Mouse (Mus musculus): ENCODE measurements around the gene Slc12a7. TPM values are rescaled to one million over a fixed set of nuclear protein-coding genes. Genes with fewer than 3 reads are reported as not detected.

Gene Slc12a7
- polyA plus RNA-seq, 1 experiment from 2014 or later = 18.4 TPM

- under 1% methylated on average over 60 of the region's 65 CpGs for WGBS
- peaks cover 13% of the 10 kb centered on the region; the same call in 1 of the 2 replicates for H3K27me3 ChIP-seq
- peaks cover 23% of the 10 kb centered on the region for H3K4me1 ChIP-seq
- H3K4me2 ChIP-seq (replicated peaks) = peak overlapping the region; percentile 80
- peak overlapping the region; percentile 48 for H3K27ac ChIP-seq (replicated peaks)
- peak overlapping the region; percentile 71 for H3K9ac ChIP-seq
- H3K4me3 ChIP-seq (replicated peaks) = peak overlapping the region; percentile 70
- peaks cover 3% of the 10 kb centered on the region; the same call in 1 of the 2 replicates for H3K36me3 ChIP-seq
- ATAC-seq (ENCODE audit: insufficient number of reproducible peaks, low FRiP score, low TSS enrichment, low read depth) = peak; percentile 47; the same call in 1 of the 2 replicates
- H3K9me3 ChIP-seq (replicated peaks) = no peaks in the 10 kb centered on the region
Measured at GRCm38 (mm10) chr13:73846589-73847464, 113.9 kb downstream of the Slc12a7 start.

DNA sequence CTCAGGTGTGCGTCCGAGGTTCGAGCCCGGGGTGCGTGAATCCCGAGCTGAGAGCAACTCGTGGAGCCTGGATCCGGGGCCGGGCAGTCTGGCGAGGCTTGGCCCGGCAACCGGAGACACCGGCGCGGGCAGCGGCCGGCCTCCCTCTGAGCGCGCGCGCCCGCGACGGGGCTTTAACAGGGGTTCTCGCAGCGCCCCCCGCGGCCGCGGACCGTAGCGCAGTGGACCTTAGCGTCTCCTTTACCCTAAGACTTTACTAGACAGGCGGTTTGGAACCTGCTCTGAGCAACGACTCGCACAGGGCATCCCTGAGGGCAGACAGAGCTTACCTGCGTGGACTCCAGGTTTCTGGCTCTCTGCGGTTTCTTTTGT lies 114.6 kb downstream of the Slc12a7 start, which contains the start of gene Nkd2:
Gene Nkd2 (minus strand): TSS at position 167 of the 372 bp plus-strand sequence.
- Histone ChIP-seq H3K4me3 (replicated peaks) (peak within 1 kb of the TSS; percentile 70), H3K4me2 (replicated peaks) (peak within 1 kb of the TSS; percentile 80), H3K36me3 (peaks cover 3% of the 10 kb centered on the region; the same call in 1 of the 2 replicates), H3K27ac (replicated peaks) (peak within 1 kb of the TSS; percentile 48), H3K9ac (peak within 1 kb of the TSS; percentile 71), H3K9me3 (replicated peaks) (no peaks in the 10 kb centered on the region), H3K4me1 (peaks cover 23% of the 10 kb centered on the region), H3K27me3 (peaks cover 13% of the 10 kb centered on the region; the same call in 1 of the 2 replicates)
- peak; percentile 75; the same call in 1 of the 2 replicates for ATAC-seq (ENCODE audit: insufficient number of reproducible peaks, low FRiP score, low TSS enrichment, low read depth)
- WGBS = under 1% methylated on average over 38 of the region's 38 CpGs

Other genes with a start within 250 kb of the Slc12a7 start
- gene Slc6a3, start 196.3 kb upstream of the Slc12a7 start, polyA plus RNA-seq (2015; fragmentation: Nextera tagmentation; extraction: Ambion mirVana) = 0.08 and 0.17 TPM in 2 replicates
- gene Clptm1l, start 129.1 kb upstream of the Slc12a7 start, polyA plus RNA-seq (2015; fragmentation: Nextera tagmentation; extraction: Ambion mirVana) = 137 and 141 TPM in 2 replicates
- 4.6 and 4.9 TPM in 2 replicates for gene Tert, start 106.2 kb upstream of the Slc12a7 start, polyA plus RNA-seq (2015; fragmentation: Nextera tagmentation; extraction: Ambion mirVana)
- gene Slc6a18, start 55.1 kb upstream of the Slc12a7 start, polyA plus RNA-seq (2015; fragmentation: Nextera tagmentation; extraction: Ambion mirVana) = not detected in 2 replicates
- 0.25 and 0.62 TPM in 2 replicates for gene Slc6a19, start 28.2 kb upstream of the Slc12a7 start, polyA plus RNA-seq (2015; fragmentation: Nextera tagmentation; extraction: Ambion mirVana)
- 40.2 and 42.1 TPM in 2 replicates for gene Nkd2, start 114.5 kb downstream of the Slc12a7 start, polyA plus RNA-seq (2015; fragmentation: Nextera tagmentation; extraction: Ambion mirVana)
- gene Trip13, start 204.7 kb downstream of the Slc12a7 start, polyA plus RNA-seq (2015; fragmentation: Nextera tagmentation; extraction: Ambion mirVana) = 26.2 and 28.2 TPM in 2 replicates
- 48.2 and 53.4 TPM in 2 replicates for gene Brd9, start 204.7 kb downstream of the Slc12a7 start, polyA plus RNA-seq (2015; fragmentation: Nextera tagmentation; extraction: Ambion mirVana)
- not detected in 2 replicates for gene Zdhhc11, start 230.8 kb downstream of the Slc12a7 start, polyA plus RNA-seq (2015; fragmentation: Nextera tagmentation; extraction: Ambion mirVana)